Mouse (Mus musculus): ENCODE data around the gene Ddx31.

DNA sequence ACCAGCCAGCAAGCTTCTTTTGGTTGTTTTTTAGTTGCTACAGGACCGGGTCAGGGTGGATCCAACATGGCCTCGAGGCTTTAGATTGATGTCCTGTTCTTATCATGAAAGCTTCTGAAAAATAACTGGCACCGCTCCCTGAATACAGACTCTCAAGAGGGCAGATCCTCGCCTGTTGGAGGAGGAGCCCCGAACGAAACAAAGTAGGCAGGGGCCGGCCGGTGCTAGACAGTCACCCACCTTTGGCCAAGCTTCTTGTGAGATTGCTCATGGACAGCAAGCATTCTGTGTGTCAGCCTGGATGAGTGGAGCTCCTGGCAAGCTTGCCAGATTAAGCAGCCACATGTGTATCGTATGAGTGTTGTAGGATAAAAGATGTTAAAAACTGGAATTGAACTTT, 64.6 kb downstream of the Ddx31 start:
- TF ChIP-seq CTCF (IDR thresholded peaks at IDR 0.05; ENCODE audit: low read depth) (no peak), EP300 (IDR thresholded peaks at IDR 0.05; ENCODE audit: low read depth) (no peak)
